Mouse (Mus musculus): ENCODE measurements around the gene Gtf2h2. TPM values are rescaled to one million over a fixed set of nuclear protein-coding genes. Genes with fewer than 3 reads are reported as not detected.
"Not testable (repeated sequence)": the region's sequence is repeated elsewhere in the genome, so short reads cannot be mapped to it uniquely, and the experiment has no call there.

Gtf2h2 gene
- total RNA-seq (2021), result 29.1 and 31.8 TPM in 2 replicates
- long read RNA-seq, experiment 1, transcript Gtf2h2-202 (16 exons, 1,656 nt), result major isoform, 18 of 27 reads
- long read RNA-seq, experiment 1, partial matches to known transcripts, result 5 of 27 reads
- long read RNA-seq, experiment 1, other reads (novel, unspliced or antisense), result 4 of 27 reads
- long read RNA-seq, experiment 2, partial matches to known transcripts, result 7 of 20 reads
- long read RNA-seq, experiment 2, other reads (novel, unspliced or antisense), result 9 of 20 reads

DNA sequence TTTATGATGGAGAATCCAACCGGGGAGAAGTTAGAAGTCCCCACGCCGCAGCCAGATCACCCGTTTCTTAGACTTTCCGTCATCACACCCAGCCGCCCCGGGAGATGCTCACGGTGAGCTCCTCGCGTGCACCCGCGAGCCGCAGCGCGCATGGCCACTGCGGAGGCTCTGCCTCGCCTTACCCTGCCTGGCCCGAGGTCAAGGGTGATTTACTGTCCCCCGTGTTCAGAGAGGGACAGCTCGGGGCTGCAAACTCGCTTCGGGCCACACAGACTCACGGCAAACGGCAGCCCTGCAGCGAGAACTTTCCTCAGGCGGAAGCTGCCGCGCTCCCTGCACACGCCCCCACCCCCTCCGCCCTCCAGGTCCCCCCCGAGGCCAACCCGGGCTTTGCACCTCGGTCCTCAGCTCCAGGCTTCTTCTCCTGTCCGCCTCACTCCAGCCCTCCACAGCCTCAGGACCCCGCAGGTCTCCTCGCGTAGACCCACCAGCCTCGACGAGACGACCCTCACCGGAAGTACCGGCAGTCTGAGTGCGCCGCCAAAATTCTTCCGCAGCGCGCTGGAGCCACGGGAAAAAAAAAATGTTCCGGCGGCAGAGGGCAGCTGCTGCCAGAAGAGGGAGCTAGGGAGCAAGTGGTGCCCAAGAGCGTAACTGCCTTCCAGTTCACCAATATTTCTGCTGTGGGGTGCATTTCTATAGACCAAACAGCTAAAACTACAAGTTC is at the start of gene Gtf2h2:
Gene Gtf2h2 (minus strand): TSS at position 519 of the 727 bp plus-strand sequence.
- DNase-seq, result peak; percentile 92

DNA sequence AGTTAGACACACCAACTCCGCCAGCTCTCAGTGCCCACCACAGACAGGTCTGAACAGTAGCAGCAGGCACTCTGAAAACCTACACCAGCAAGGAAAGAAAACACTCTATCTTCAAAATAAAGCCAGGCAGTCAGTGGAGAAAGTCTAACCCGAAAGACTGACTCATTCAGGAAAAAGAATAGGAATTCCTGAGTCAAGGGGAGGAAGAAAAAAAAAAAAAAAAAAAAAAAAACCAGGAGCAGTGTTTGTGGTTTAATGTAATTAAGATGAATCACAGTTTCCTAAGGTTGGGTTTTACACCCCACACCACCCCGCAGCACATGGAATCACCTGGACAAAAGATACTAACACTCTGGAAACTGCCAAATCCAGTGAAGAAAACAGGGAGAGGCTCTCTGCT is 43.8 kb upstream of the Gtf2h2 start:
- no peak for DNase-seq

DNA sequence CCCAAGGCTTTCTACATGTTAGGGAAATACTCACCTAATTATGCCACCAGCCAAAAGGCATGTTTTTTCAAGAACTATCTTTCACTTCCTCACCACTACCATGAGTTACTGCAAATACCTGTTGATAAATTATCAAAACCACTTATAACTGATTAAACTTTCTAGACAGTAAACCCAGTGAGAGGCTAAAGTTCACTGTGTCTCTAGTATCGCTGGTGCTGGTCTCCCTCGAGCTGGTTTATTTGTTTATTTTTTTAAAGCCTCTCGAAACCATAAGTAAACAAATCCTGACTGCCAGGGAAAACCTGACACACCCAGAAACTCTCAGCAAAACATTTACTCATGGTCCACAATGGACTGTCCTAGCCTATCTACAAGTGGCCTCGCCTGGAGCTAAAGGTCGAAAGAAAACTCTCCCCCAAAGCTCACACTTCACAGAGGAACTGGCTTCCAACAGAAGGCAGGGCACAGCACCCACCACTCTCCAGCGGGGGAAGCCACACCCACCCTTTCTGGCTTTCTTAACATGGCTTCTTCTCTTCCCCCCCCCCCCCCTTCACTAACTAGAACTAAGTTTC is 40.5 kb upstream of the Gtf2h2 start:
- no peak for DNase-seq

DNA sequence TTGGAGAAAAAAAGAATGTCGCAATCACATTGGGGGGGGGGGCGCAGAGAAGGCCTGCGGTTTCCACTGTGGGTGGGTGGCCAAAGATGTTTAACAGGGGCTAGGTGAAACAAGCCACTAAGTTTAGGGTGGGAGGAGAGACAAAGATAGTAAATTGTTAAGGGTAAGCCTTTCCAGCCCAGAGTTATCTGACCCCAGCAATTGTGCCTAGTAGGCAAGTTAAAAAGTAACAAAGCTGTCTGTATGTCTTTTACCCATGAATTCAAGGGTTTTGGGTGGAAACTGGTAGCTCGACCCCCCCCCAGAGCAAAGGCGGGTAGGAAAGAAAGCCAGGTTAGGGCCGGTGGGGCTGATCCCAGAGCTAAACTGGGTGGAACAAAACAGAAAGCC is 34.3 kb upstream of the Gtf2h2 start:
- DNase-seq, result no peak

DNA sequence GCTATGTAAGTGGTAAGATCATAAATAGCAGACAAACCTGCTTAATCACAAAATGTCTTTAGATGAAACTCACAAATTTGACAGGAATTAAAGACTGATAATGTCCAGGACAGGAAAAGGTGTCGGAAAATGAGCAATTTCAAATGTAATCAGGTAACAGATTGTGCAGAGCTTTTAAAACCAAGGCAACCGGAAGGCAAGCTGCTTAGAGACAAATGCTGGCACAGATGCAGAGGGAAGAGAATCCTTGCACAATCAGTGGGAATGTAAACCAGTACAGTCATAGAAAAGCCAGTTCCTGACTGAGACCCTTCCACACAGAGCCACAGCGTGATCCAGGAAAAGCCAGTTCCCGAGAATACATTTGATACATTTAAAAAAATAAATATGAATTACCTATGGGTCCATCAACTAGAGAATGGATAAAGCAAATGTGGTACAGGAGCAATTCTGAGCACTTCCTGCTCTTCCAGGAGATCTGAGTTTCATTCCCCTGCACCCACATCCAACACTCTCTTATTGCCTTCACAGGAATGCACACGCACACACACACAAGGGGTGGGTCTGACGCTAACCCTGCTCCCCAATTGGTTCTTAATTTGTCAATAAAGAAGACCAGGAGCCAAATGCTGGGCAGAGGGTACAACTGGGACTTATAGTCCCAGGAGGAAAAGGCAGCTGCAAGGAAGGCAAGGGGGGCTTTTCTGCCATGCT is 33.7 kb upstream of the Gtf2h2 start:
- DNase-seq, result no peak

DNA sequence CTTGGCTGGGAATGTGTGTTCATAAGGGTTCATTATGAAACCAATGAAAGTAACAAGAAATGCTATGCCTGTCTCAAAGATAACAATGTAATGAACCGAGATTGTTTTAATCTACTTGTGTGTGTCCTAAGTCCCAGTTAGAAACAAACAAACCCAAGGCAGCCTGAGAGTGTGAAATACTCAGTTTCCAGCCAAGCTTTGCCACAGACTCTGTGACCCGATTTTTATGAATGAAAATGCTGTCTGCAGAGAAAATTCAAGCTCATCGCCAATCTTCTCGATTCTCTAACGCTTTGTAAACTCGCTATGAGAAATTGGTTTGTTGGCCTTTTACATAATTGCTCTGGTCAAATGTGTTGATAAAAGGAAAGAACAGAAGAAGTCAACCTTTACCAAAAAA is 32.5 kb upstream of the Gtf2h2 start:
- no peak for DNase-seq

DNA sequence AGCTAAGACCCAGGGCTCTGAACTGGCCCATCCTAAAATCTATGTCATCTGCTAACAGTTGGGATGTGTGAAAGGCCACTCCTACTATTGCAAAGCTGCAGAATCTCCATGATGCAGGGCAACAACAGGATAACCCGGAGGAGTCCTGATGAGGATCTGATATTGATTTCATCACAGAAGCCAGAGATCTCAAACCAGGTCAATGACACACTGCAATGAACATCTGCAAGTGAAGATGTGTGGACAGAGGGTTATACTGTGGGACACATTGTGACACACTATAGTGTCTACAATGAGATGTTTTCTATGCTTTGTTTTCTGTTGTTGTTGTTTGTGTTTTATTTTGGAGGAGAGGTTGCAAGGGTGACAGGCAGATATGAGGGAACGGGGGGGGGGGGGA is 31.3 kb upstream of the Gtf2h2 start:
- no peak for DNase-seq

DNA sequence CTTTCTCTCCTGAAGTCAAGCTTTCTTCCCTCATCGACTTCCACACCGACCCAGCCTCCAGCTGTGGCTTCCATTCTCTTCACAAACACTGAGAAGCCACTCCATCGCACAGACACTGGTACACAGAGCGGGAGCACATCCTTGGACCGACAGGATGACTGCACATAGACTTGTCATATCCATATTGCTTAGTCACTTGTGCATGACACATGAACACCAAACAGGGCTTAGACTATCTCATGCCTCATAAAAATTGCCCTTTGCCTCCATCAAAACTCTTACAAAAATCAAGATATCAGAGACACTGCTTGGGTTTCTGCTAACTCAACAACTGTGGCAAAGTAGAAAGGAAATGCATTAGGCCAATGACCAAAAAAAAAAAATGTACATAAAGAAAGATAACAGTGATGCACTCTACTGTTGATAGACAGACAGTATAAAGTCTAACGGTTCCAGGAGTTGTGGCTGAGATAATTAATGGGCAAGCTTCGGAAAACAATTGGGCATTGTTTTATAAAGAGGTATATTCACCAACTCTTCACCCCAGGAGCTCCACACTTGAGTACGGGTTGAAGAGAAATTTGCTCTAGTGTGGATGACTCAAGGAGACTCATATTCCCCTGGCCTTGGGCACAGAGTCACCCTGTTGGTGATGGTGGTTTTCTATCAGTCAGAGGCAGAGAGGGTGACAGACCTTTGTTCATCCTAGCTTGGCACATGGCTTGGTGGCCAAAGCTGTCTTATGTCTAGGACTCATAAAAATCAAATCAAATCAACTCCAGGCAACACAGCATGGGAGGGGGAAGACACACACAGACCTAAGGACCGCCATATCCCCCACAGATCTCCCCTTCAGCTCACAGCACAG is 29.6 kb upstream of the Gtf2h2 start:
- peak; percentile 15 for DNase-seq

DNA sequence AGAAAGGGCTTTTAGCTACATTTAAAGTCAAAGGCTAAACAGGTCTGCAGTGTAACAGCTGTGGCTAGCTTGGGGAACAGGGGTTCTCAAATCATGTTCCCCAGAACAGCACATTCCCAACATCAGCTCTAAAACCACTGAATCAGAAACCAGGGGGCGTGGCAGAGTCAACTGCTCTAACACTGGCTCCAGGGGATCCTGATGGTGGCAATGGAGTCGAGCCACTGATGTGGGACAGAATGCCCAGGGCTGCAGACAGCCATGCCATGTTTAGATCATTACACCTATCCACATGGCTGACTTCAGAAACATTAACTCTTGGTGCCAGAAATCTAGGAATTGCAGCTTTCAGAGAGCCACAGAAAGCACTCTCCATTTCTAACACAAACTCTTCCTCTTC is 26.8 kb upstream of the Gtf2h2 start:
- DNase-seq, result no peak

DNA sequence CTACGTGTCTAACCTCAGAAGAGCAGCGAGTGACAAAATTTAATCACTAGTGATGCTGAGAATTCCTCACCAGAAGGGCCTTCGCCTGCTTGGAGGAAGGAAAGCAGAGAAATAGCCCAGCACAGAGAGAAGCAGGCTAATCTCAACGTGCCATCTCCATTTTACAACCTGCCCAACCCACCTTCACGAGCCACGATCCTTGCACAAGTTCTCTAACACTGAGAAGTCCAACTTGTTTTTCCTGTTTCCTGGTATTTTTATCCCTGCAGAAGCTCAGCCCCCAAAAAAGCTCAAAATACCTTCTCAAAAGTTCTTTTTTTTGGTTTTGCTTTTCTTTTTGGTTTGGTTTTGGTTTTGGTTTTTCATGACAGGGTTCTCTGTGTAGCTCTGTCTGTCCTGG is 25.8 kb upstream of the Gtf2h2 start:
- DNase-seq, result no peak

DNA sequence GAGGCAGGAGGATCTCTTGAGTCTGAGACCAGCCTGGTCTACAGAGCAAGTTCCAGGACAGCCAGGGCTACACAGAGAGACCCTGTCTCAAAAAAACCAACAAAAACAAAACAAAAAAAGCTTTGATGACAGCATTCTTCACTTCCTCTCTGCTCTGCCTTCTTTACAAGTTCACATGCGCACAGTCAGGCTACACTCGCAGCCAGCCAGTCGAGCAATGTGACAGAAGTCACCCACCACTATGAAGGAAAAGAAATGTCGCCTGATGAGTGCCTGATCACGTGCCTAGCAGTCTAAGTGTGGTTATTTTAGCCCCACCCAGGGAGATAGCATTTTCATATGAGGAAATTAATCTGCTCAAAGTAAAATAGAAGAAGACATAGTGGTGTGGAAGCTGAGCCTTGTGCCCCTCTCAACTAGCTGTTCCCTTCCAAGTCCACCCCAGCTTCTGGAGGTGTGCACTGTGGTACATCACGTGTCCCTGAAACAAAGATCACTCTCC is 25.3 kb upstream of the Gtf2h2 start:
- DNase-seq, result no peak

DNA sequence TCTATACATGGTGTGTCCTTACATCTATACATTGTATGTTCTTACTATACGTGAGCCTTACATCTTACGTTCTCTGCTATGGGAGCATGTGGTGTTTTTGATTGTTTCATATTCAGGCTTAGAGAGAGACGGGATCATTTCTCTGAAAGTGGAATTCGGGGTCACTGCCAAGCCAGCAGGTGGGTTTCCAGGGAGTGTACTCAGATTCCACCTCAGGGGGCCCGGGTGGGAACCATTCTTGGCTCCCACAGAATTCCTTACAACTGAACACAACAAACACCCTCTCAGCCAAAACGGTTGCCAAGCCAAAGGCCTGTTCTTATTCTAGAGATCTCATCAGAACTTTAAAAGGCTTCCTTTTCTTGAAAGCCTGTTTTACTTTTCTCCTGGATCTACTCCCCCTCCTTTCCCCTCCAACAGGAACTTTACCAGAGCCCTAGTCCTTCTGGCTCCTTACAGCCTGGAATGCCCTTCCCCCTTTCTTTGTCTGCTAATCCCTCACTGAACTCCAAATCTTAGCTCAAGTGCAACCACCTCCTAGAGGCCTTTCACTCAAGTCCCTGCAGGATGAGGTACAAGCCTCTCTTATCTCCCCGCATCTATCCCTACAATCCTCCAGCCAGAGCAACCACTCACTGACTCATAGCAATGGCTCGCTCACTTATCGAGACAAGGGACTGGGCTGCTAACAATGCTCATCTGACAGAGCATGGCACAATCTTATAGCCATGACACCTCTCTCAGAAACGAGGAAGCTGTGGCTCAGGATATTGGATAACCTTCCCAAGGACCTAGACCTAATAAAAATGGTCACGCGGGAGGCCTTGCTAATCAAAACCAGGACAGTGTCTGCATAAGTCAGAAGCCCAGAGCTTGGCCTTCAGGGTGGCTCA is 24.1 kb upstream of the Gtf2h2 start:
- peak; percentile 65 for DNase-seq

DNA sequence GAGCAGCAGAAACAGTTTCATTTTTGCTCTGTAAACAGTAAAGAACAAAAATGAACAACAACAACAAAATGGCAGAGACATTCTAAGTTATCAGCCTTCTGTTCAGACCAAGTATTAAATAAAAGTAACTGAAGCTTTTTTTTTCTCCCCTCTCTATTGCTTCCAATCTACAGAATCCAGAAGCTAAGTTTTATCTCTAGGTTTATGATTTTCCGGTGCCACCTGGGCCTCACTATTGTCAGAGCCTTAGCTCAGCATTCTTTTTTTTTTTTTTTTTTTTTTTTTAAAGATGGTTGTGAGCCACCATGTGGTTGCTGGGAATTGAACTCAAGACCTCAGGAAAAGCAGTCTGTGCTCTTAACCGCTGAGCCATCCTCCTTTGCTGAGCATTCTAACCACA is 20.4 kb upstream of the Gtf2h2 start:
- DNase-seq, result no peak

DNA sequence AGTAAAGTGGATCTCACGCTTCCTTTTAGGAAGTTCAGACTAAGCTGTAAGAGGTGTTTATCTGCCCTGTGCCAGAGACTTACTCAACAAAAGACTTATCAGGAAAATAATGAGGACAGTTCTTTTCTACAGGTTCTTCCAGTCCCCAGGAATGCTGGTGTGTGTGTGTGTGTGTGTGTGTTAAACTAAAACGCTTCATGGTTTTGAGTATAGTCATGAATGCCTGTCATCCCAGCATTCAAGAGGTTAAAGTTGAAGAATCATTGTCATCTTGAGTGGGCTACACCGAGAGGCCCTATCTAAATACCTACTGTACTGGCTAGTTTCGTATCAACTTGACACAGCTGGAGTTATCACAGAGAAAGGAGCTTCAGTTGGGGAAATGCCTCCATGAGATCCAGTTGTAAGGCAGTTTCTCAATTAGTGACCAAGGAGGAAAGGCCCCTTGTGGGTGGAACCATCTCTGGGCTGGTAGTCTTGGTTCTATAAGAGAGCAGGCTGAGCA is 19.5 kb upstream of the Gtf2h2 start:
- DNase-seq, result no peak

DNA sequence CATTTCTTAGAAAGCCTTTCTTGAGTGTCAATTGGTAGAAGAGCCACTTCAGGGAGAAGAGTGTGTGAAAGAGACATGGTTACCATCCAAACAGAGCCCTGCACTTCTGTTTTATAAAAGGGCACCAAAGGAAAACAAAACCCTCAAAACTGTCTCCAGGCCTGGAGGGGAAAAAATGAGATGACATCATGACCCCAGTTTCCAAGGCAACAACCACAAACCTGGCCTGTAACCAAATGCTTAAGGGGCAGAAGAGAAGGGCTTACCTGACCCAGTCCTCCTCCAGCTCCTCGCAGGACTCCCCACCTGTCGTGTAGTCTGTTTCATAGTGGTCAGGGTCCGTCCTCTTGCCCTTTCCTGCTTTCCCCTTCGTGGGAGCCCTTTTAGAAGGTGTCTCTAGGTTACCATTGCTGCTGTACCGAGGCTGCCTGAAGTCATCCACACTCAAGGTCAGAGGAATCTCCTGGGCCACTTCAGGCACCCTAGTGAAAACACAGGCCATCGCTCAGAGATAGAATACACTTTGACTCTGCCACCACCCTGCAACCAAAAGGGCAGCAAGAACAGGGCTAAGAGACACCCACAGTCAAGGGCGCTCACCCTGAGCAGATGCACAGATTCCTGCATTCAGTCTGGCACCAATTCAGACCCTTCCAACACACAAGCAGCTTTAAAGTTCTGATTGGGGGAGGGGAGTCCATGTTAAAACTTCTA is 18.9 kb upstream of the Gtf2h2 start:
- peak; percentile 44 for DNase-seq

DNA sequence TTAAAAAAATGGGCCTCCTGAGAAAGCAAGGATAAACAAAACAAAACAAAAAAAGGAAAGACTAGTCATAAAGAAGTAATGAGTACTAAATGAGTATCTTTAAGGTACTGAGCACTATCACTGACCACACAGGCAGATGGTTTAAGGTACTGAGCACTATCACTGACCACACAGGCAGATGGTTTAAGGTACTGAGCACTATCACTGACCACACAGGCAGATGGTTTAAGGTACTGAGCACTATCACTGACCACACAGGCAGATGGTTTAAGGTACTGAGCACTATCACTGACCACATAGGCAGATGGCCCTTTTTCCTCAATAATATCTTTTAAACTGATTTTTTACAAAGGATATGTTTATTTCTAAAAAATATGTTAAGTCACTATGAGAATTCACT is 7.2 kb upstream of the Gtf2h2 start:
- not testable (repeated sequence) for DNase-seq

DNA sequence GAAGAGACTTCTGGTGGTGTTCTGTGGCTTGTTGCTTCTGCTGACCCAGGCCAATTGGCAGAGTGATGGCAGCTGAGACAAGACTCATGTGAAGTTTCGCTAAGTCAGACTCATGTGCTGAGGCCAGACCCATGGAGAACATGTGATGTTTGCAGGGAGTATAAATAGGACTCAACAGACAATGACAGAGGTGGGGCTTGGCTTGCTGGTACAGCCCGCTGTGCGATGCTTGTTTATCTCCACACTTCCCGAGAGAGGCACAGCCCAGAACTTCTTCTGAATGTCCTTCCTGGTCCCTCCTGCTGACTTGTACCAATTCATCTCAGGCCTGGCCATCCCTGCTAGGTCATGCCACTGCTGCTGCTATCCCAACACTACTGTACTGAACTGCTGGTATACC is 3.0 kb upstream of the Gtf2h2 start:
- no peak for DNase-seq

DNA sequence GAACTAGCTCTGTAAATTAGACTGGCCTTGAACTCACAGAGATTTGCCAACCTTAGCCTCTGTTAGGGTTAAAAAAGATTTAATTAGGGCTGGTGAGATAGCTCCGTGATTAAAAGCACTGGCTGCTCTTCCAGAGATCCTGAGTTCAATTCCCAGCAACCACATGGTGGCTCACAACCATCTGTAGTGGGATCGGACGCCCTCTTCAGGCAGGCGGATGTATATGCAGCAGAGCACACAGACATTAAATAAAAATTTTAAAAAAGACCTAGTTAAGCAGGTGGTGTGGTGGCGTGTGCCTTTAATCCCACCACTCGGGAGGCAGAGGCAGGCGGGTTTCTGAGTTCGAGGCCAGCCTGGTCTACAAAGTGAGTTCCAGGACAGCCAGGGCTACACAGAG is 2.0 kb upstream of the Gtf2h2 start:
- peak; percentile 12 for DNase-seq

DNA sequence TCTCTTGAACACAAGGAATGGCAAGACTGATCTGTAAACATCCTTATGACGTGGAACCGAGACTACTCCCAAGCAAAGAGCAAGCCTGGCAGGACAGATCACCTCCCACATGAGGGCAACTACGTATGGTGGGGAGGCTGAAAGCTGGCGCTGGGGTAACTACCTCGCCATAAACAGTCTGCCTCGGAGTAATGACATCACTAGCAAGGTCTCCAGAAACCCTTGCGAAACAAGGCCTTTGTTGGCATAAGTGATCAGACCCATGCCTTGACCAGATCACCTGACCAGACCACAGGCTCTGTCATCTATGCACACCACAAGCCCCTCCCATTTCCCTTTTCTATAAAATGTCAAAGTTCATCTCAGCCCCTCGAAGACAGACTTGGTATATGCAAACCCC is 934 bp upstream of the Gtf2h2 start:
- DNase-seq, result no peak

DNA sequence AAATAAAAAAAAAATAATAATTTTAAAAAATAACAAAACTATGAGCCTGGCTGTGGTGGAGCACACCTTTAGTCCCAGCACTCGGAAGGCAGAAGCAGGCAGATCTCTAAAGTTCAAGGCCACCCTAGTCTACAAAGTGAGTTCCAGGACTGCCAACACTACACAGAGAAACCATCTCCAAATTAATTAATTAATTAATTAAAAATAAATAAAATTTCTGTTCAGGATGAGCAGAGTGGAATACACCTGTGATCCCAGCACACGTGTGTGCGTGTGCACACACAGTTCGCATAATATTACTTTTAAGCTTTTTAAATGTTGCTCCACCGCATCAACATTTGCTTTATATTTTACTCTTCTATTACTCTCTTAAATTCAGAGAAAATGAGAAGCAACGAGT is 756 bp downstream of the Gtf2h2 start:
- DNase-seq, result no peak
